Mouse (Mus musculus) G1E (cell line): Measurements from ENCODE around the gene Tex35. TPM values are rescaled to one million over a fixed set of nuclear protein-coding genes. Genes with fewer than 3 reads are reported as not detected.
A peak's percentile ranks its signal among the peaks of the same experiment; 100 is the strongest.

Experiments used
- ATAC-seq: 2 replicates; pipeline ENCODE4 v1.8.0; 2016; ENCODE audit warnings: mild to moderate bottlenecking; ENCODE audit not compliant: insufficient number of reproducible peaks, poor library complexity, low FRiP score, severe bottlenecking; ENCODE audit errors: extremely low read depth
- DNase-seq: peaks from one replicate; pipeline ENCODE4 v3.0.0; 2012; ENCODE audit warnings: low spot score
- H3K27me3 ChIP-seq: 2 replicates; pipeline ENCODE4 v1.6.1; 2012; ENCODE audit warnings: mild to moderate bottlenecking, low read length, inconsistent platforms; ENCODE audit not compliant: insufficient read depth
- H3K36me3 ChIP-seq: replicated peaks from 2 replicates; pipeline ENCODE3; 2012; ENCODE audit warnings: mild to moderate bottlenecking, inconsistent platforms
- H3K4me1 ChIP-seq: 2 replicates; pipeline ENCODE4 v1.6.1; 2012; ENCODE audit warnings: low read depth, low read length, inconsistent platforms, mixed read lengths; ENCODE audit not compliant: insufficient read depth
- H3K4me3 ChIP-seq: 2 replicates; pipeline ENCODE4 v1.5.1; 2012; ENCODE audit warnings: low read depth, mild to moderate bottlenecking, inconsistent platforms, low read length, moderate library complexity, mixed read lengths
- H3K9me3 ChIP-seq: replicated peaks from 2 replicates; pipeline ENCODE4 v1.6.1; 2012; ENCODE audit warnings: inconsistent platforms
- CTCF ChIP-seq: IDR thresholded peaks from 2 replicates; pipeline ENCODE4 v1.5.1; 2012; ENCODE audit warnings: low read depth, low read length, inconsistent platforms, mixed read lengths
- GATA1 ChIP-seq: IDR thresholded peaks from 2 replicates; pipeline ENCODE4 v1.6.1; 2012; ENCODE audit warnings: borderline replicate concordance, low read length, inconsistent platforms, mixed read lengths
- GATA2 ChIP-seq: IDR thresholded peaks from 2 replicates; pipeline ENCODE4 v1.6.1; 2012; ENCODE audit warnings: low read depth, low read length, inconsistent platforms, borderline replicate concordance
- POLR2AphosphoS5 ChIP-seq: IDR thresholded peaks from 2 replicates; pipeline ENCODE4 v1.6.1; 2012; ENCODE audit warnings: low read depth, low read length, inconsistent platforms; ENCODE audit not compliant: insufficient replicate concordance
- TAL1 ChIP-seq: conservative IDR thresholded peaks from 2 replicates; pipeline ENCODE4 v1.6.1; 2012; ENCODE audit warnings: low read depth, low read length, inconsistent platforms, mixed read lengths
- polyA plus RNA-seq: library from polyadenylated mRNA; stranded (reverse); fragments of >175 nt; gene quantifications from 2 replicates; pipeline ENCODE4 v1.2.3, GENCODE M21; 2012
- total RNA-seq, 2 experiments: library from RNA; stranded (forward) in 1 of 2; stranded (reverse) in 1 of 2; fragments of 200-1000 nt in 1 of 2; fragments of >200 nt in 1 of 2; fragmentation: Nextera tagmentation in 1 of 2; gene quantifications; 2 replicates each; pipeline ENCODE4 v1.2.3; 2014 to 2017

Gene Tex35
- total and polyA plus RNA-seq, 3 experiments: not detected

- Histone ChIP-seq H3K36me3 (no peaks in the 10 kb centered on the region), H3K4me3 (no peak overlapping the region), H3K9me3 (no peaks in the 10 kb centered on the region), H3K27me3 (peaks cover 18% of the 10 kb centered on the region), H3K4me1 (peaks cover 4% of the 10 kb centered on the region)
- TF ChIP-seq CTCF: no peak
- TF ChIP-seq POLR2AphosphoS5: no peak
- TF ChIP-seq TAL1: no peak
- TF ChIP-seq GATA1: no peak
- no peak for TF ChIP-seq GATA2
- ATAC-seq: no peak
- no peak for DNase-seq
Observed at GRCm38 (mm10) chr1:157086097-157086994, 22.1 kb downstream of the Tex35 start.

GRCm38 (mm10) chr1:157082931-157083330 lies 25.5 kb downstream of the Tex35 start:
- Histone ChIP-seq H3K27me3 (peaks cover 39% of the 10 kb centered on the region), H3K9me3 (no peaks in the 10 kb centered on the region), H3K36me3 (no peaks in the 10 kb centered on the region), H3K4me1 (peaks cover 8% of the 10 kb centered on the region), H3K4me3 (no peak overlapping the region)
- ATAC-seq (no peak), DNase-seq (no peak)
- no peak for TF ChIP-seq TAL1
- no peak for TF ChIP-seq GATA1
- TF ChIP-seq CTCF: no peak
- no peak for TF ChIP-seq GATA2
- TF ChIP-seq POLR2AphosphoS5: no peak

- no peak for TF ChIP-seq GATA2
- TF ChIP-seq CTCF: peak; percentile 34; the same call in 1 of the 2 replicates
- Histone ChIP-seq H3K36me3 (no peaks in the 10 kb centered on the region), H3K4me1 (peaks cover 13% of the 10 kb centered on the region), H3K4me3 (no peak overlapping the region), H3K9me3 (no peaks in the 10 kb centered on the region), H3K27me3 (peaks cover 39% of the 10 kb centered on the region)
- DNase-seq (no peak), ATAC-seq (no peak)
Observed at GRCm38 (mm10) chr1:157081999-157082398, 26.5 kb downstream of the Tex35 start.

GRCm38 (mm10) chr1:157081076-157081804 lies 27.2 kb downstream of the Tex35 start:
- ATAC-seq (no peak), DNase-seq (no peak)
- Histone ChIP-seq H3K9me3 (no peaks in the 10 kb centered on the region), H3K4me1 (peaks cover 20% of the 10 kb centered on the region), H3K4me3 (no peak overlapping the region), H3K27me3 (peaks cover 34% of the 10 kb centered on the region), H3K36me3 (no peaks in the 10 kb centered on the region)
- TF ChIP-seq CTCF: no peak
- no peak for TF ChIP-seq GATA2
- no peak for TF ChIP-seq GATA1
- no peak for TF ChIP-seq POLR2AphosphoS5
- TF ChIP-seq TAL1: no peak

- Histone ChIP-seq H3K9me3 (no peaks in the 10 kb centered on the region), H3K4me1 (peaks cover 28% of the 10 kb centered on the region), H3K27me3 (peaks cover 35% of the 10 kb centered on the region), H3K4me3 (no peak overlapping the region), H3K36me3 (no peaks in the 10 kb centered on the region)
- ATAC-seq (no peak), DNase-seq (no peak)
- TF ChIP-seq POLR2AphosphoS5 (no peak), TAL1 (no peak), CTCF (no peak), GATA2 (no peak), GATA1 (no peak)
Observed at GRCm38 (mm10) chr1:157080071-157080470, 28.4 kb downstream of the Tex35 start.

GRCm38 (mm10) chr1:157079384-157080025 lies 29.0 kb downstream of the Tex35 start:
- H3K9me3 ChIP-seq: no peaks in the 10 kb centered on the region
- peaks cover 37% of the 10 kb centered on the region for H3K27me3 ChIP-seq
- TF ChIP-seq CTCF: peak; percentile 44
- no peak for TF ChIP-seq GATA2
- no peak for TF ChIP-seq POLR2AphosphoS5
- no peak for TF ChIP-seq TAL1
- no peak for TF ChIP-seq GATA1
- H3K4me1 ChIP-seq: peaks cover 32% of the 10 kb centered on the region
- H3K4me3 ChIP-seq: no peak overlapping the region
- no peak for ATAC-seq
- peak; percentile 11 for DNase-seq
- H3K36me3 ChIP-seq: no peaks in the 10 kb centered on the region
